Mouse (Mus musculus) layer of hippocampus, adult 11-12 months (tissue): Measurements from ENCODE around the gene Vmn1r100.
"Not testable (repeated sequence)": the region's sequence is repeated elsewhere in the genome, so short reads cannot be mapped to it uniquely, and the experiment has no call there.

Source experiments
- DNase-seq: peaks from one replicate; pipeline ENCODE4 v3.0.0; 2022; ENCODE audit warnings: low spot score

Gene Vmn1r100

GRCm38 (mm10) chr7:20417642-20418041 is at the start of gene Vmn1r100:
TSS of gene Vmn1r100 (plus strand) at chr7:20417942.
- not testable (repeated sequence) for DNase-seq

GRCm38 (mm10) chr7:20375310-20375709 is 42.4 kb upstream of the Vmn1r100 start, which contains the start of gene Gm5728:
TSS of gene Gm5728 (minus strand) at chr7:20375410.
- DNase-seq, result not testable (repeated sequence)

- DNase-seq, result not testable (repeated sequence)
Measured at GRCm38 (mm10) chr7:20442493-20442892, 24.8 kb downstream of the Vmn1r100 start, which contains the start of gene Vmn1r101. TSS of gene Vmn1r101 (minus strand) at chr7:20442593.
